Mouse (Mus musculus) myocyte (in vitro differentiated cells): Measurements from ENCODE around the gene Mycn.

Source experiments
- CEBPB ChIP-seq: IDR thresholded peaks from 2 replicates; pipeline ENCODE4 v1.6.1; 2011; ENCODE audit warnings: mild to moderate bottlenecking, moderate library complexity; ENCODE audit not compliant: poor library complexity, insufficient read depth, severe bottlenecking
- E2F4 ChIP-seq: IDR thresholded peaks from one replicate; pipeline ENCODE4 v1.6.1; 2011; ENCODE audit warnings: mild to moderate bottlenecking, control low read depth, moderate library complexity; ENCODE audit not compliant: insufficient read depth
- MAX ChIP-seq: IDR thresholded peaks from one replicate; pipeline ENCODE4 v1.6.1; 2011; ENCODE audit warnings: low read depth, mild to moderate bottlenecking, control low read depth
- MYOD1 ChIP-seq, 3 experiments: IDR thresholded peaks; one replicate each; pipeline ENCODE4 v1.6.1; 2011; ENCODE audit warnings: control low read depth in 2 of 3, low read depth in 2 of 3, mild to moderate bottlenecking in 2 of 3, moderate library complexity in 1 of 3; ENCODE audit not compliant: insufficient read length in 2 of 3, control insufficient read depth in 1 of 3
- MYOG ChIP-seq, 3 experiments: IDR thresholded peaks; one replicate each; pipeline ENCODE4 v1.6.1; 2011; ENCODE audit warnings: control low read depth in 2 of 3, low read depth in 2 of 3, mild to moderate bottlenecking in 2 of 3; ENCODE audit not compliant: insufficient read length in 2 of 3, control insufficient read depth in 1 of 3, insufficient read depth in 1 of 3
- POLR2A ChIP-seq: IDR thresholded peaks from one replicate; pipeline ENCODE4 v1.6.1; 2011; ENCODE audit warnings: low read depth, mild to moderate bottlenecking, control low read depth, moderate library complexity; ENCODE audit not compliant: insufficient read length
- POLR2AphosphoS2 ChIP-seq: IDR thresholded peaks from one replicate; pipeline ENCODE4 v1.6.1; 2011; ENCODE audit warnings: low read depth, control low read depth; ENCODE audit not compliant: insufficient read length
- REST ChIP-seq: IDR thresholded peaks from one replicate; pipeline ENCODE4 v1.6.1; 2011; ENCODE audit warnings: mild to moderate bottlenecking, control low read depth, moderate library complexity; ENCODE audit not compliant: insufficient read depth, insufficient read length
- SRF ChIP-seq: IDR thresholded peaks from one replicate; pipeline ENCODE4 v1.6.1; 2011; ENCODE audit warnings: low read depth; ENCODE audit not compliant: control insufficient read depth, insufficient read length
- TCF12 ChIP-seq: IDR thresholded peaks from one replicate; pipeline ENCODE4 v1.6.1; 2011; ENCODE audit warnings: mild to moderate bottlenecking, control low read depth; ENCODE audit not compliant: poor library complexity, insufficient read depth, severe bottlenecking
- TCF3 ChIP-seq: IDR thresholded peaks from one replicate; pipeline ENCODE4 v1.6.1; 2011; ENCODE audit warnings: low read depth, control low read depth; ENCODE audit not compliant: insufficient read length
- USF1 ChIP-seq: IDR thresholded peaks from one replicate; pipeline ENCODE4 v1.6.1; 2011; ENCODE audit warnings: low read depth, mild to moderate bottlenecking, control low read depth, moderate library complexity

- TF ChIP-seq POLR2A (no peak), CEBPB (no peak), TCF3 (no peak), TCF12 (no peak), MAX (no peak), USF1 (no peak), REST (no peak), MYOG (IDR thresholded peaks at IDR 0.05; ENCODE audit: control insufficient read depth in 1 of 3, insufficient read depth in 1 of 3, insufficient read length in 2 of 3, low read depth in 2 of 3) (no peak), E2F4 (no peak), MYOD1 (IDR thresholded peaks at IDR 0.05; ENCODE audit: control insufficient read depth in 1 of 3, insufficient read length in 2 of 3, low read depth in 2 of 3) (no peak), POLR2AphosphoS2 (no peak), SRF (no peak)
Observed at GRCm38 (mm10) chr12:12987376-12987775, 45.7 kb upstream of the Mycn start.
